Comparison of ENCODE assay signal across 19 mouse cellular contexts in the genomic region with DNA sequence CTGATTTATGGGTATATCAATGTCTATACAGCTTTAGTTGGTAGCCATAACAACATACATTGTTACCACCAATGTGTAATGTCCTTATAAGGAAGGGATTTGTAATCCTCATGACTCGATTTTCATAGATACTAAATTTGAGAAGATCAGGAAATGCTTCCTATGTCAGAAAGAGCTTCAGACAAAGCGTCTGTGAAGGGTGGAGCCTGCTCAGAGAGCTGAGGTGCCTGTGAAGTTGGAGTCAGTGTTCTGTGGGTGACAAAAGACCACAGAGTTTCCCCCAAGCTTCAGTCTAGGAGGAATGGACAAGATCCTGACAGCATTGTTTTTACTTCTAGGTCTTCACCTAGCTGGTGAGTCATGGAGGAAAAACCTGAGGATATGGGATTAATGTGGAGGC.
"Had no signal": no experiment of that assay in that cellular context is flagged by ENCODE, and none has a peak within 500 bp of the region (broad histone marks: within the 10 kb centered on the region; RNA-seq: fewer than 3 reads in every experiment).

No protein-coding gene starts in this region.

- H3K4me2 ChIP-seq: limb, embryonic 12.5 days; liver, embryonic 13.5 days; lung, embryonic 15.5 days; midbrain, embryonic 13.5 days; neural tube, embryonic 12.5 days had no signal

- H3K27me3 ChIP-seq: limb, embryonic 12.5 days; liver, embryonic 13.5 days; lung, embryonic 15.5 days; megakaryocyte, embryonic 14.5 days; midbrain, embryonic 13.5 days; neural tube, embryonic 12.5 days had no signal

- H3K9me3 ChIP-seq: limb, embryonic 12.5 days; liver, embryonic 13.5 days; lung, embryonic 15.5 days; megakaryocyte, embryonic 14.5 days; midbrain, embryonic 13.5 days; neural tube, embryonic 12.5 days had no signal

- H3K4me3 ChIP-seq: limb, embryonic 12.5 days; liver, embryonic 13.5 days; lung, embryonic 15.5 days; megakaryocyte, embryonic 14.5 days; midbrain, embryonic 13.5 days; myocyte; neural tube, embryonic 12.5 days had no signal

- ATAC-seq: intestine, postnatal 0 days; liver, postnatal 0 days; midbrain, embryonic 13.5 days had no signal

- H3K4me1 ChIP-seq: limb, embryonic 12.5 days; lung, embryonic 15.5 days; midbrain, embryonic 13.5 days; neural tube, embryonic 12.5 days had no signal

- H3K9ac ChIP-seq: limb, embryonic 12.5 days; liver, embryonic 13.5 days; liver, postnatal 0 days; lung, embryonic 15.5 days; midbrain, embryonic 13.5 days; neural tube, embryonic 12.5 days had no signal

- H3K36me3 ChIP-seq: limb, embryonic 12.5 days; liver, embryonic 13.5 days; lung, embryonic 15.5 days; midbrain, embryonic 13.5 days; neural tube, embryonic 12.5 days had no signal

- DNase-seq: kidney, adult 8-10 months; kidney, postnatal 36 days; layer of hippocampus, adult 9-11 months; layer of hippocampus, postnatal 36 days; liver; liver, embryonic 13.5 days; liver, postnatal 0 days; lung, postnatal 14 days; right cerebral cortex, postnatal 4 days; spleen, adult 18-20 months had no signal

- H3K27ac ChIP-seq: kidney, postnatal 0 days; limb, embryonic 12.5 days; liver, embryonic 13.5 days; lung, embryonic 15.5 days; macrophage; midbrain, embryonic 13.5 days; neural tube, embryonic 12.5 days had no signal
